Mouse (Mus musculus) myocyte (in vitro differentiated cells): ENCODE measurements around the gene Omt2b.

Experiments used
- MAX ChIP-seq: IDR thresholded peaks from one replicate; pipeline ENCODE4 v1.6.1; 2011; ENCODE audit warnings: low read depth, mild to moderate bottlenecking, control low read depth
- POLR2A ChIP-seq: IDR thresholded peaks from one replicate; pipeline ENCODE4 v1.6.1; 2011; ENCODE audit warnings: low read depth, mild to moderate bottlenecking, control low read depth, moderate library complexity; ENCODE audit not compliant: insufficient read length
- USF1 ChIP-seq: IDR thresholded peaks from one replicate; pipeline ENCODE4 v1.6.1; 2011; ENCODE audit warnings: low read depth, mild to moderate bottlenecking, control low read depth, moderate library complexity

DNA sequence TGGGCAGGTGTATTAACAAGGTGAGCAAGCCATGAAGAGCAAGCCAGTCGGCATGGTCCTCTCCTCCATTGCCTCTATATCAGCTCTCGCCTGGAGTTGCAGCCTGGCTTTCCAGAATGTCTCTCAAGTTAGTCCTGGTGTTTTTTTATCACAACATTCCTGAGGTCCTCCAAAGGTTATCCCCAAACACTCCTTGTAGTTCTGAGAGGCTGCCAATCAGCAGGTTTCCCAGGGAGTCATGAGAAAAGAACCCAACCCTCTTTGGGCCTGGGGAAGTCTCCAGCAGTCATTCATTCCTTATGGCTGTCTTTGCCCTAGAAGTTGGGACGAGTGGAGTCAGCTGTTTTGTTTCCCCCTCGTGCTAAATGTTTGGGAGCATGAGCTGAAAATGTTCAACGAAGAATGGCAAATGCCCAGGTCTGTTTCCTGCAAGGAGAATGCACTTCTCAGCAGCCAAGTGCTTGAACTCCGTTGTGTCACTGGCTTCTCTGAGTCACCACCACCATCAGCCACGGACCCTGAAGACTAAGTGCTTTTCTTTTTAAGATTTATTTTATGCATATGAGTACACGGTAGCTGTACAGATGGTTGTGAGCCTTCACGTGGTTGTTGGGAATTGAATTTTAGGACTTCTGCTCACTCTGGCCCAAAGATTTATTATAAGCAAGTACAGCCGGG, 45.6 kb downstream of the Omt2b start:
- no peak for TF ChIP-seq USF1
- TF ChIP-seq MAX, result no peak
- TF ChIP-seq POLR2A, result no peak
